Mouse (Mus musculus): ENCODE measurements at regions not wholly inside any gene's neighbourhood (a gene's known extent, or its start where the extent isn't known, plus 50 kb on each side); places are given as distances from the start of the nearest gene placed in this dataset.

DNA sequence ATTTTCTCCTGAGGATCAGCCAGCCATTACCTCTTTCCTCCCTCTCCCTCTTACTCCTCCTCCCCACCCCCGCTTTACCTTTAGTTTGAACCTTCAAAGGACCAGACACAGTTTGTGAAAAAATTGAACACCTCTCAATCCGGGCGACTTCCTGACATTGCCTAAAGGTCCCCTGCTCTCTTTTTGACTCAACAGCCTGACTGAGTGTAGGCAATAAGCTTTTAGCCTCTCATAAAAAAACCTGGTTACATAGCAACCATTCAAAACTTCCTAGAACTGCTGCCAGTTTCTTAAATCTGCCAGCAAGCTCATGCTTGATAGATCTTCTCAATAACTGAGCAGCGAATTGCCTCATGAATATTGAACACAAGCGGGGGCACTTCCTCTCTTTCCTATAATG, 71.7 kb downstream of the Zfp945 start:
- H3K9me3 ChIP-seq (replicated peaks; ENCODE audit: control insufficient read depth, insufficient read depth, low read length, poor library complexity, severe bottlenecking): no peaks in the 10 kb centered on the region

DNA sequence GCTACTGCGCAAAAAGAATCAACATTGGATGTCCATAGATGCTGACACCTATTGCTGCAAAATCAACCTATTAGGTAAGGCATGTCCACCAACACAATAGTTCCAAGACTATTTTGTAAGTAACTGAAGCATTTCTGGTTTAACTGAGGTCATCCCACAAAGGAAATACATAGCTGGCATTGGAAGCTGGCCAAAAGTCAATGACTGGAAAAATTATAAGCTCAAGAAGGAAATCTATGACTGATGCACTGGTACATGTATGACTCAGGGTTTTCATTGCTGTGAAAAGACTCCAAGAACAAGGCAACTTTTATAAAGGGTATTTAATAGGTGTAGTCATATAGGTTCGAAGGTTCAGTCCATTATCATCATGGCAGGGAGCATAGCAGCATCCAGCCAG, 82.5 kb downstream of the Zfp945 start:
- TF ChIP-seq POLR2A (IDR thresholded peaks at IDR 0.05; ENCODE audit: insufficient read depth, low read length) (no peak), CTCF (IDR thresholded peaks at IDR 0.05; ENCODE audit: low read depth, low read length) (no peak), EP300 (IDR thresholded peaks at IDR 0.05; ENCODE audit: insufficient read depth, low read depth, low read length) (no peak)
- Histone ChIP-seq H3K4me3 (ENCODE audit: low read depth, low read length) (no peak overlapping the region), H3K27ac (ENCODE audit: insufficient read depth, low read length) (no peak overlapping the region), H3K4me1 (ENCODE audit: control insufficient read depth, insufficient read depth, low read length) (no peaks in the 10 kb centered on the region), H3K36me3 (ENCODE audit: control insufficient read depth, insufficient read depth, low read length, poor library complexity, severe bottlenecking) (no peaks in the 10 kb centered on the region), H3K9me3 (replicated peaks; ENCODE audit: control insufficient read depth, insufficient read depth, low read length, poor library complexity, severe bottlenecking) (no peaks in the 10 kb centered on the region), H3K27me3 (ENCODE audit: control insufficient read depth, insufficient read depth, low read length, poor library complexity, severe bottlenecking) (no peaks in the 10 kb centered on the region), H3K9ac (ENCODE audit: low read depth, poor library complexity, severe bottlenecking) (no peak overlapping the region)

More for the DNA sequence above, 71.7 kb downstream of the Zfp945 start:
- Histone ChIP-seq H3K4me3 (ENCODE audit: low read depth, low read length) (no peak overlapping the region), H3K9ac (ENCODE audit: low read depth, poor library complexity, severe bottlenecking) (no peak overlapping the region), H3K27me3 (ENCODE audit: control insufficient read depth, insufficient read depth, low read length, poor library complexity, severe bottlenecking) (no peaks in the 10 kb centered on the region), H3K36me3 (ENCODE audit: control insufficient read depth, insufficient read depth, low read length, poor library complexity, severe bottlenecking) (no peaks in the 10 kb centered on the region), H3K27ac (ENCODE audit: insufficient read depth, low read length) (no peak overlapping the region), H3K4me1 (ENCODE audit: control insufficient read depth, insufficient read depth, low read length) (no peaks in the 10 kb centered on the region)
- TF ChIP-seq EP300 (IDR thresholded peaks at IDR 0.05; ENCODE audit: insufficient read depth, low read depth, low read length): no peak
- no peak for TF ChIP-seq CTCF (IDR thresholded peaks at IDR 0.05; ENCODE audit: low read depth, low read length)
- no peak for TF ChIP-seq POLR2A (IDR thresholded peaks at IDR 0.05; ENCODE audit: insufficient read depth, low read length)

DNA sequence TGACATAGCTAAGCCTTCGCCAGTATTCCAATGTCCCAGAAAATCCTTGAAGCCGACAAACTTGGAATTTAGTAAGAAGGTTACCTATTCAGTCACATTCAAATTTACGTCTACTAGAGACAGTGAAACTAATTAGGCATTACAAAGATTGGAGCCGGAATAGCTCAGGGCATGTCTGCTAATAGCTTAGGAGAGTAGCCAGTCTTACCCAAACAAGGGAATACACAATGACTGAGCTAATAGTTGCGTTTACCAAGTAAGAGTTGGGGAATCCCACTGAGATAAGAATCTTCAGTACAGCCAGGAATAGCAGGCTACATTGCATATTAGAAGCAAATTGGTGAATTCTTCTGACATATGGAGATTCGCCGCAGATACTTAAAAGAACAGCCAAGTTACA, 121.2 kb downstream of the Zfp945 start:
- Histone ChIP-seq H3K4me1 (ENCODE audit: control insufficient read depth, insufficient read depth, low read length) (no peaks in the 10 kb centered on the region), H3K27ac (ENCODE audit: insufficient read depth, low read length) (no peak overlapping the region), H3K27me3 (ENCODE audit: control insufficient read depth, insufficient read depth, low read length, poor library complexity, severe bottlenecking) (no peaks in the 10 kb centered on the region), H3K4me3 (ENCODE audit: low read depth, low read length) (no peak overlapping the region), H3K36me3 (ENCODE audit: control insufficient read depth, insufficient read depth, low read length, poor library complexity, severe bottlenecking) (no peaks in the 10 kb centered on the region), H3K9me3 (replicated peaks; ENCODE audit: control insufficient read depth, insufficient read depth, low read length, poor library complexity, severe bottlenecking) (no peaks in the 10 kb centered on the region), H3K9ac (ENCODE audit: low read depth, poor library complexity, severe bottlenecking) (no peak overlapping the region)
- TF ChIP-seq EP300 (IDR thresholded peaks at IDR 0.05; ENCODE audit: insufficient read depth, low read depth, low read length) (no peak), POLR2A (IDR thresholded peaks at IDR 0.05; ENCODE audit: insufficient read depth, low read length) (no peak), CTCF (IDR thresholded peaks at IDR 0.05; ENCODE audit: low read depth, low read length) (no peak)

DNA sequence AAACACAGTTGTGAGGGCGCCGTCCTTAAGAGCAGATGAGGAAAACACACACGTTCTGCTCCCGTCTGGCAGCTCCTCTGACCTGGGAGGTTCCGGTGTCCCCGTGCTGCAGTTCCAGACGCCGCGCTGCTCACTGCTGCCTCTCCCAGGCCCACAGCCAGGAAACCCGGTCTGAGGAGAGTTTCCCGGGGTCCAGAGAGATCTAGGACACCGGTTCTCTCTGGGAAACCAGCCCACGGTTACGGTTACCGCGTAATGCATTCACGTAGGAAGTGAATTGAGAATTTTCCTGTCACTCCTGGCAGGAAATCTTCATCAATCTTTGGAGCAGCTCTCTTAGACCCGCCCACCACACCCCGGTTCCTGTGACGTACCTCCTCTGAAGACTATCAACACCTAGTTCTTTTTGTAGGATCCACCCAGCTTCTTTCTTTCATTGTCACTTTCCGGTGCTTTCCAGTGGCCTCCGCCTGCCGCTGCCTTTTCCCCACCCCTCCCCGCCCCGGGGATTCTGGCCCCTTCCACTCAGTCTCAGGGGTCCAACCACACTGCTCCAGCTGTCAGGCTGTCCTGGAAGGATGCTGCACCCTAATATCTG, 127.3 kb downstream of the Zfp945 start:
- Histone ChIP-seq H3K4me3 (ENCODE audit: low read depth, low read length) (peak overlapping the region; percentile 99), H3K27ac (ENCODE audit: insufficient read depth, low read length) (peak overlapping the region; percentile 65), H3K27me3 (ENCODE audit: control insufficient read depth, insufficient read depth, low read length, poor library complexity, severe bottlenecking) (no peaks in the 10 kb centered on the region), H3K4me1 (ENCODE audit: control insufficient read depth, insufficient read depth, low read length) (no peaks in the 10 kb centered on the region), H3K9me3 (replicated peaks; ENCODE audit: control insufficient read depth, insufficient read depth, low read length, poor library complexity, severe bottlenecking) (no peaks in the 10 kb centered on the region), H3K36me3 (ENCODE audit: control insufficient read depth, insufficient read depth, low read length, poor library complexity, severe bottlenecking) (0 out of 2 replicates have a peak, but pooled peaks cover 2% of the 10 kb centered on the region), H3K9ac (ENCODE audit: low read depth, poor library complexity, severe bottlenecking) (peak overlapping the region; percentile 57)
- TF ChIP-seq CTCF (IDR thresholded peaks at IDR 0.05; ENCODE audit: low read depth, low read length) (no peak), POLR2A (IDR thresholded peaks at IDR 0.05; ENCODE audit: insufficient read depth, low read length) (no peak), EP300 (IDR thresholded peaks at IDR 0.05; ENCODE audit: insufficient read depth, low read depth, low read length) (0 out of 2 replicates have a peak, but pooled peaks have one; percentile 61)

DNA sequence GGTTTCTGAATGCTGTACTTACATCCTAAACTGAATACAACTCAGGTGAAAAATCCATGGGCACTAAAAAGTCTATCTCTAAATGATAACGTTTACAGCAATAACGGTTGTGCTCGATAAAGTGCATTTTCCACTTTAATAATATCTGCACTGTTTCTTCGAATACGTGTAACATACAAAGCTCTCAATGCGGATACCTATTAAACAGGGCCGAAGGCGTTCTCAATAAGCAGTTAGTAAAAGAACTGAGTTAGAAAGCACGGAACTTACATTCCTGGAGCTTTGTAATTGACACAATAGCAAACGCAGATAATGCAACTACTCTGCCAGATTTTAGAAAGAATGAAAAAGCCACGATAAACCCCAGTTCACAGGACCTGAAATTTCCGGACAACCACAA, 127.8 kb downstream of the Zfp945 start:
- TF ChIP-seq CTCF (IDR thresholded peaks at IDR 0.05; ENCODE audit: low read depth, low read length) (no peak), POLR2A (IDR thresholded peaks at IDR 0.05; ENCODE audit: insufficient read depth, low read length) (no peak), EP300 (IDR thresholded peaks at IDR 0.05; ENCODE audit: insufficient read depth, low read depth, low read length) (no peak)
- Histone ChIP-seq H3K4me1 (ENCODE audit: control insufficient read depth, insufficient read depth, low read length) (no peaks in the 10 kb centered on the region), H3K36me3 (ENCODE audit: control insufficient read depth, insufficient read depth, low read length, poor library complexity, severe bottlenecking) (0 out of 2 replicates have a peak, but pooled peaks cover 2% of the 10 kb centered on the region), H3K9ac (ENCODE audit: low read depth, poor library complexity, severe bottlenecking) (peak overlapping the region; percentile 57), H3K9me3 (replicated peaks; ENCODE audit: control insufficient read depth, insufficient read depth, low read length, poor library complexity, severe bottlenecking) (no peaks in the 10 kb centered on the region), H3K4me3 (ENCODE audit: low read depth, low read length) (peak overlapping the region; percentile 99), H3K27ac (ENCODE audit: insufficient read depth, low read length) (peak overlapping the region; percentile 65), H3K27me3 (ENCODE audit: control insufficient read depth, insufficient read depth, low read length, poor library complexity, severe bottlenecking) (no peaks in the 10 kb centered on the region)

DNA sequence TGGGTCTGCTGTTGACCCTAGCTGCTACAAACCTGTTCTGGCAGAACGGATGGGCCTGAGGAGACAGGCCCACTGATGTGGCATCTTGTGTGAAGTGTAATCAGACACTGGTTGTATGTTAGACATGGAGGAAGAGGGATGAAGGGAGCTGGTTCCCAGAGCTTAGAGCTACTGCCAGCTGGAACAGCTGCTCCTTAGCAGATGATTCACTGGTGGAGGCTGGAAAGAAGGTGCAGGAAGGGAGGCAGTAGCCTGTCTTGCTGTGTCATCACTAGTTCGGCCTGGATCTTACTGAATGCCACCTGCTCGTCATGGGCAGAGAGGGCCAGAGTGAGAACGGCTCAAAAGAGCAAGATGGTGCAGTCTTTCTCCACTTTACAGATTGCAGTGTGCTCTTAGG, 130.6 kb downstream of the Zfp945 start:
- no peak for TF ChIP-seq EP300 (IDR thresholded peaks at IDR 0.05; ENCODE audit: insufficient read depth, low read depth, low read length)
- TF ChIP-seq POLR2A (IDR thresholded peaks at IDR 0.05; ENCODE audit: insufficient read depth, low read length): no peak
- no peak for TF ChIP-seq CTCF (IDR thresholded peaks at IDR 0.05; ENCODE audit: low read depth, low read length)
- Histone ChIP-seq H3K27me3 (ENCODE audit: control insufficient read depth, insufficient read depth, low read length, poor library complexity, severe bottlenecking) (no peaks in the 10 kb centered on the region), H3K4me3 (ENCODE audit: low read depth, low read length) (no peak overlapping the region), H3K9ac (ENCODE audit: low read depth, poor library complexity, severe bottlenecking) (no peak overlapping the region), H3K9me3 (replicated peaks; ENCODE audit: control insufficient read depth, insufficient read depth, low read length, poor library complexity, severe bottlenecking) (no peaks in the 10 kb centered on the region), H3K36me3 (ENCODE audit: control insufficient read depth, insufficient read depth, low read length, poor library complexity, severe bottlenecking) (0 out of 2 replicates have a peak, but pooled peaks cover 2% of the 10 kb centered on the region), H3K27ac (ENCODE audit: insufficient read depth, low read length) (no peak overlapping the region), H3K4me1 (ENCODE audit: control insufficient read depth, insufficient read depth, low read length) (no peaks in the 10 kb centered on the region)
